Mouse (Mus musculus) regulatory T cell (primary cell): ENCODE data around the gene Kif6.

Experiments
- in situ Hi-C: fragments of 300-600 bp; cut with MboI, MseI; formaldehyde crosslinking; loops from one replicate; pipeline ENCODE4 v1.15.1; 2025; ENCODE audit warnings: high pct_unique_total_duplicates

Gene Kif6

GRCm38 (mm10) chr17:49661626-49662025, 46.7 kb downstream of the Kif6 start:
- in situ Hi-C loops: no loop called here

GRCm38 (mm10) chr17:49666728-49667127, 51.8 kb downstream of the Kif6 start:
- in situ Hi-C loops: no loop called here

- in situ Hi-C loops: no loop called here
These were observed 53.4 kb downstream of the Kif6 start for GRCm38 (mm10) chr17:49668296-49668695.

DNA sequence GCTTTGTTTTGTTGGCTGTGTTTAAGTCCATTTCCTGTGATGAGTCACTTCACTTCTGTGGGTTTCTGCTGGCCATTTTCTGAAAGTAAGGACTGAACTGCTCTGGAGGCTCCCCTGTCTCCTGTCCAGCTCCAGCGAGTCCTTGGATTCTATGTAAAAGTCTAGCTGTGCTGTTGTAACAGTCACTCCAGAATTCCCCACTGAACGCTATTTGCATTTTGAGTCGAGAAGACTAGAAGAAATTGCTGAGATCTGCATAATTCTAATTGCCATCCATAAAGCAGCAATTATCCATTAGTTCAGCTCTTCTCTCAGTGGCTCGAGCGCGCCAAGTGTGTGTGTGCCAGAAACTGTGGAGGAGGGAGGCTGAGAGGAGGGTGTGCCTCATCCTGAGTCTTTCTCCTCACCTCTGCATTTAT, 57.0 kb downstream of the Kif6 start:
- in situ Hi-C loops: no loop called here

DNA sequence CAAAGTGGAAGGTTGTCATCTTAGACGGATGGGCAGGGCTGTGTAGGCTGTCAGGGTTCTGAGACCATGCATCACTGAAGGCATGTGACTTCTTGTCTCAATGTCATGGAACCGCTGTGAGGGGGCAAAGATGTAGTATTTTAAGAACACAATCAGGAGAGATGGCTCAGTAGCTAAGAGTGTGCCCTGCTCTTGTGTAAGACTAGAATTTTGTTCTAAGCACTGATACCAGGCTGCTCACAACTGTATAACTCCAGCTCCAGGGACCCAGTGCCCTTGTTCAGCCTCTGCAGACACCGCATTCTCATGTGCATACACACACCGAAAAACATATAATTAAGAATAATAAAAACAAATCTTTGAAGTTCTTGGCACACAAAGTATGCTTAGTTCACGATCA, 57.5 kb downstream of the Kif6 start:
- in situ Hi-C loops: no loop called here

GRCm38 (mm10) chr17:49675629-49676028, 60.7 kb downstream of the Kif6 start:
- in situ Hi-C loops: no loop called here

DNA sequence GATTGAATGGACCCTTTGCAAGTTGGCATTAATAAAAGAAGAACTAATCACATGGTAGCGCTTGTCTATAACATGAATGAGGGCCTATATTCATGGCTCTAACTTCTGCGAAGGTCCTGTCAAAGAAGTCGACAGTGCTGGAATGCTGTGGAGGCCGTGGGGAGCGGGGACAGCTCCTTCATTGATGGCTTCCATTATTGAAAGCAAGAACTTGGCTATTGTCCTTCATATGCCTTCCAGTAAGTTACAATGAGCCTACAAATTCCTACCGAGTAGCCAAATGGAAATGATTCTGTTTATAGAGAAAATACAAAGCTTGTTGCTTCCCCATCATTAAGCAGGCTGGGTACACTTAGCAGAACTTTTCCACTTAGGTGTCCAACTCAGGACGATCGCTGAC, 66.5 kb downstream of the Kif6 start:
- in situ Hi-C loops: no loop called here

DNA sequence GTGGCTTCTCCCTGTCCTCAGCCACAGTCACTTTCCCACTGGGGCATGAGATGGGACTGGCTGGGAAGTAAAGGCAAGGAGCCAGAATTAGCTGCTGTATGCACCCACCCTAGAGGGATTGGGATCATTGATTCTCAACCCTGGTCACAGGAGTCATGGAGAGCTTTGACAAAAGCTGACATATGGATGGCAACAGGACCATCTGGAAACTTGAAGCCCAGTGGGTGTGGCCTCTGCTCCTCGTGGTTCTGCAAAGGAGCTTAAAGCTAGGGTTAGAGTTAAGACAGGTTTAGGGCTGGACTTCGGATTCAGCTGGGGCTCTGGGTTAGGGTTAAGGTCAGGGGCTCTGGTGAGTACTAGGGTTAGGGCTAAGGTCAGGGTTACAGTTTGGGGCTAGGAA, 69.2 kb downstream of the Kif6 start:
- in situ Hi-C loops: no loop called here

DNA sequence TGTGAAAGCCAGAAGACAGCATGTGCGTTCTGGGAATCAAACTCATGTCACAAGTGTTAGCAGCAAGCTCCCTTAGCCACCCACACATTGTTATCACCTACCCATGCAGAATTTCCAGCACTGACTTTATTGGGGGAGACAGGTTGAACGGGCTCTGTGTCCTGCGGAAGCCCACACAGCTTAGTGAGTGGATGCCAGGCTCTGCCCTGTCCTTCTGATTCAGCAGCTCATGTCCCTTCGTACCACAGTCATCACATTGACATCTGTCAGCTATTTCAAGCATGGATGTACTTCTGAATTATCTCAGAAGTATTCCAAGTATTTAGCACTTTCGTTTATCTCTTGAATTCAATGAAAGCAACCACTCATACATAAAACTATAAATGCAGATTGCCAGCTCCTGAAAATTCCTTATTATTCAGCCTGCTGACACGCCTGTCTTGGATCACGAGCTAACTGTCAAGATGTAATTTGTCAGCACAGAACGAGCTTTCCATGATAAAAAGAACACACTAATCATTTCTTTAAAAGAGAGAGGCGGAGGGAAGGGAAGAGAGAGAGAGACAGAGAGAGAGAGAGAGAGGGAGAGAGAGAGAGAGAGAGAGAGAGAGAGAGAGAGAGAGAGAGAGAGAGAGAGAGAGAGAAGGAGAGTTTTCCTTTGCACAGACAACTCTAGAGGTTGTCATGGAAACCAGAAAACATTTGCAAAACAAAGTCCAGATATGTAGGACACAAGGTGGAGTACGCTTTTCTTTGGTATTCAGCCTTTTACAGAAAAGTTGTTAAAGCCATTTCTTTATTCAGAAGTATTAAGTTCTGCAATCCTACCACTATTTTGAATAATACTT, 75.9 kb downstream of the Kif6 start:
- in situ Hi-C loops: no loop called here

- in situ Hi-C loops: no loop called here
These were observed 76.5 kb downstream of the Kif6 start for GRCm38 (mm10) chr17:49691455-49691805.

GRCm38 (mm10) chr17:49693206-49693605, 78.3 kb downstream of the Kif6 start:
- in situ Hi-C loops: no loop called here

DNA sequence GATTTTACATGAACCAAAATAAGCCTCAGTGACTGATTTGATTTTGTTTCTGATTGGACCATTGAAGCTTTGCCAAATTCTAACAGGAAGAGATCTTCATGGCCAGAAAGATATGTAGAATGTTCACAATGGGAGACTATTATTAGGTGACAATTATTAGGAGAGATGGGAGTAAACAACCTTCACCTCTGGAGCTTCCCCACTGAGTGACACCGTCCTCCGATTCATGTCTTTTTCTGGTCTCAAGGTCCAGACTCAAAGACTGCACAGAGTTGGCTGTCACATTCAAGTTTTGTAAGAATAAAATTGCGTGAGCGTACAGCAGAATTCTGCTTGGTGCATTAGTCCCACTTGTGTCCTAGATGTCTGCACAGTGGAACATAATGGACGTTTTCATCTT, 82.3 kb downstream of the Kif6 start:
- in situ Hi-C loops: no loop called here

- in situ Hi-C loops: no loop called here
These were observed 88.7 kb downstream of the Kif6 start for GRCm38 (mm10) chr17:49703492-49704249.

DNA sequence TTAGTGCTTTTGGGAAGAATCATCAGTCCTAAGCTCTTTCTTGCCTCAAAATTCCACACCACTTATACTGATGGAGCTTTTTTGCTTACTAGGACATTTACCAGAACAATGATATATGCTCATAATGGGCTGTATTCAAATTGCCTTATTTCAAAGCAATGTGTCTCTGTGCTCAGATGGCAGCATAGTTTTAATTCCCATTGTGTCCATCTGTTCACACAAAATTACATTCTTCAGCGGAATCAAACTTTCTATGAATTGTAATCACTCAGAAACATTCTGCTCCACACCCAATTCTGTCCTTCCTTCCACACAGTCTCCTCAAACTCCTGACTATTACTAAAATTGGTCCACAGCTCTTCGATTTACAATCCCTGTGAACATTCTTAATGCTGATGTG, 94.3 kb downstream of the Kif6 start:
- in situ Hi-C loops: no loop called here

GRCm38 (mm10) chr17:49710101-49710630, 95.2 kb downstream of the Kif6 start:
- in situ Hi-C loops: no loop called here

DNA sequence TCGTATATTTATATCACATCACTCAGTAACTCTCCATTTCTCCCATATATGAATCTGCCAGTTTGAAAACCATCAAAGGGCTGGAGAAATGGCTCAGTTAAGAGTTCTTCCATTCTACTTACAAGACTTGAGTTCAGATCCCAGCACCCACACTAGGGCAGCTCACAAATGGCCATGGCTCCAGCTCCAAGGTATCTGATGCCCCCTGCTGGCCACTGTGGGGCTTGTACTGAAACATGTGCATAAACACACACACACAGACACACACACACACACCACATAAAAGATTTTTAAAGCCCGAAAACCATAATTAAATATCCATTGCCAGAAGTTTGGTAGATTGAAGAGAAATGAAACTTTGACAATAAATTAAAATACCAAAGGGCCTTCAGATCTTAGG, 111.3 kb downstream of the Kif6 start:
- in situ Hi-C loops: no loop called here

GRCm38 (mm10) chr17:49726976-49727375, 112.0 kb downstream of the Kif6 start:
- in situ Hi-C loops: no loop called here

DNA sequence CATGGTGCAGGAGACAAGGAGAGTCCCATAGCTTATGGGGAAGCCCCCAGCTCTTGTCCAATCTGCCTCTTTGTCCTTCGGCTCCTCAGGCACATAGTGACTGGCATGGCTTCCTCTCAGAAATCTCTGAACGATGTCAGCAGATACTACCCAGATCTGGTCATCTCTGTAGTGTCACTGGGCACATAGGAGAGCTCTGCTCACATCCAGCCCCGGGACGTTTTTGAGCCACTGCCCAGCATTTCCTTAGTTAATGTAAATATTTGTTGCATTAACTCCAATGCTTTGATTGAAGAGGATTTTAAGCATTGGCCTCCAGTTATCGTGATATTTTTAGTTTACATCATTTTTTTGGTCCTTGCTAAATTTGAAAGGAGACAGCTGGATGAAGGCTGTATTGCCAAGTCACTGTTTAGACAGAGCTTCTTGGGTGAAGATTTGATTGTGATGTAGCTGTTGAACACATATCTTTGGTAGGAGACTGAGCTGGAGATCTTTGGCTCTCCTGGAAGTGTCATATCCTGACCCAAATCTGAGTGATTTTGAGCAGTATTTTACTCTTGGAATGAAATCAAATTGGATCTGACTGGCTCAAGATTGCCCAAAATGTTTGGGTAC, 112.6 kb downstream of the Kif6 start:
- in situ Hi-C loops: no loop called here

GRCm38 (mm10) chr17:49729856-49730255, 114.9 kb downstream of the Kif6 start:
- in situ Hi-C loops: no loop called here

- in situ Hi-C loops: no loop called here
These were observed 117.8 kb downstream of the Kif6 start for GRCm38 (mm10) chr17:49732706-49733105.

GRCm38 (mm10) chr17:49734079-49734478, 119.1 kb downstream of the Kif6 start:
- in situ Hi-C loops: no loop called here

DNA sequence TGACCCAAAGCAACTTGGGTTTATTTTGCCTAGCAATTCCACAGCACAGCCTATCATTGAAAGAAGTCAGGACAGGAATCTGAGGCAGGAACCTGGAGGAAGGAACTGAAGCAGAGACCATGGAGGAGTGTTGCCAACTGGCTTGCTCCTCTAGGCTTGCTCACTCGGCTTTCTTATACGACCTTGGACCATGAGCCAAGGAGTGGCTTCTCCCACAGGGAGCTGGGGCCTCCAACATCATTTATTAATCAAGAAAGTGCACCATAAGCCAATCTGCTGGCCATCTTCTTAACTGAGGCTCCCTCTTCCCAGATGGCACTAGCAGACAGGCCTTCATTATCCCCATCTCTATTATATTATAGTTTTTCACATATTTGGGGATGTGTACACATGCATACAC, 119.8 kb downstream of the Kif6 start:
- in situ Hi-C loops: no loop called here
